Mouse (Mus musculus) brown adipose tissue, adult 24 weeks (tissue): ENCODE data around the gene Ngrn. TPM values are rescaled to one million over a fixed set of nuclear protein-coding genes. Genes with fewer than 3 reads are reported as not detected.

ENCODE experiments used
- H3K27ac ChIP-seq: fragments of 200-500 bp; replicated peaks from 2 replicates; pipeline ENCODE4 v1.5.1; 2012; ENCODE audit warnings: low read depth, mild to moderate bottlenecking, low read length
- H3K4me1 ChIP-seq: fragments of 200-500 bp; 2 replicates; pipeline ENCODE4 v1.6.1; 2012; ENCODE audit warnings: low read length, mixed read lengths; ENCODE audit not compliant: control insufficient read depth, insufficient read depth, insufficient read length
- H3K4me3 ChIP-seq: fragments of 200-500 bp; 2 replicates; pipeline ENCODE4 v1.5.1; 2012; ENCODE audit warnings: low read depth, mild to moderate bottlenecking, low read length, moderate library complexity; ENCODE audit not compliant: insufficient read depth
- polyA plus RNA-seq: library from polyadenylated mRNA; stranded (reverse); fragments of >200 nt; gene quantifications from 2 replicates; pipeline ENCODE4 v1.2.4, GENCODE M21; 2012; ENCODE audit not compliant: missing spikeins, insufficient read depth, insufficient read length

Ngrn gene
- polyA plus RNA-seq, 1 experiment, result 27.5 TPM

DNA sequence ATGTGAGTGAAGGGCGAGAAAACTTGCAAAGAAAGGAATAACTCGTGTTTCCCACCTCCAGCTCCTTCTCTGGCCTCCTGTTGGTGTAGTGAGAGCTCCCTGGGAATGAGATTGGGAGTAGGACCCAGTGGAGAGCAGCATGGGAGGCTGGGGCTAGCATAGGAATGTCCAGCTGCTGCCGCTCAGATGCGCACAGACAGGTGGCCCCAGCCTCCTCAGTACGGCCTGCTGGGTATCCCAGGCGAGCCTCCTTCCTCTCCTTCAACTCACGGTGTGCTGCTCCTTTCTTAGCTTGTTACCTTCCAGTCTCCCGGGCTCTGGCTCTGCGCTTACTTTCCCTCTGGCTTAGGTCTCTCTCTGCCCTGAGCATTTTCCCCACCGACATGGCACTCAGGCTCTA is 19.0 kb downstream of the Ngrn start:
- no peak overlapping the region for H3K27ac ChIP-seq
- no peak overlapping the region for H3K4me3 ChIP-seq
- H3K4me1 ChIP-seq, result no peaks in the 10 kb centered on the region

GRCm38 (mm10) chr7:80280998-80281397 is 20.0 kb downstream of the Ngrn start:
- Histone ChIP-seq H3K27ac (no peak overlapping the region), H3K4me1 (no peaks in the 10 kb centered on the region), H3K4me3 (no peak overlapping the region)

DNA sequence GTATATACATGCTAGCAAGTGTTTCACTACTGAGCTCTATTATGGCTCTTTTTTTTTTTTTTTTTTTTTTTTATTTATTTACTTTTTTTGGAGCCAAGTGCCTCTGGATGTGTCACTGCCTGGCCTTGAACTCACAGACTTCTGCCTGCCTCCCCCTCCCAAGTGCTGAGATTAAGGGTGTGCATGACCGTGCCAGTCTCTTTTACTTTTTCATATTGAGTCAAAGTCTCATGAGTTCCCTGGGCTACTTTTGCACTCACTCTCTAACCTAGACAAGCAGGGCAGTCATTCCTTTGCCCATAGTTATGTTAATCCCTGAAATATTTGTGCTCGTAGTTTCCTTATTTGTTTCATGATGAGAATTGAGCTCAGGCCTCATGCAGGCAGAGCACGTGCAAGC is 20.6 kb downstream of the Ngrn start:
- no peak overlapping the region for H3K4me3 ChIP-seq
- no peaks in the 10 kb centered on the region for H3K4me1 ChIP-seq
- H3K27ac ChIP-seq, result no peak overlapping the region

DNA sequence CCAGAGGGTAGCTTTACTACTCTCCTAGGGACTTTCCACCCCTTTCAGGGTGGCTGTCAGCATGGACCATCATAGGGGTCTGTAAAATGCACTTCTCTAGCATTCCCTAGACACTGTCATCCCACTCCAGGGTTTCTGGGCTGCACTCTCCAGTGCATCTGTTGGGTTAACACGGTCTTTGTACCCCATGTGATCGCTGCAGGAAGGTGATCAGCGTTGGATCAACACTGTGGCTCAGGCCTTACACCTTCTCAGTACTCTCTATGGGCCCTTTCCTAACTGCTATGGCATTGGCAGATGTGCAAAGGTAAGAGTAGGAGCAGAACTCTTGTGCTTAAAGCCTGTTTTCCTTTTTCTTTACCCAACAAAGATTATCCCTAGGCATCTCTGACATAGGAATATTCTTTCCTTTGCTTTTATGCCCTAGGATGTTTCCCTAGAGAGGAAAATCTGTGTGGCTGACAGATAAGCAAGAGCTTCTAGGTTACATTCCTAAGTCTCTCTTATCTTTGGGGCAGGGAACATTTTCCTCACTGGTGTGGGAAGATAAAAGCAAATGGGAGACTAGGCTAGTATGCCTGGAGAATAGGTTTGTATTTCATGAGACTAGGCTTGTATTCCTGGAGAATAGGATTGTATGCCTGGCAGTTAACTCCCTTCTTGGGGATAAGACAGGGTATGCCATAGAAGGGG is 22.4 kb downstream of the Ngrn start:
- no peak overlapping the region for H3K27ac ChIP-seq
- no peak overlapping the region for H3K4me3 ChIP-seq
- no peaks in the 10 kb centered on the region for H3K4me1 ChIP-seq

DNA sequence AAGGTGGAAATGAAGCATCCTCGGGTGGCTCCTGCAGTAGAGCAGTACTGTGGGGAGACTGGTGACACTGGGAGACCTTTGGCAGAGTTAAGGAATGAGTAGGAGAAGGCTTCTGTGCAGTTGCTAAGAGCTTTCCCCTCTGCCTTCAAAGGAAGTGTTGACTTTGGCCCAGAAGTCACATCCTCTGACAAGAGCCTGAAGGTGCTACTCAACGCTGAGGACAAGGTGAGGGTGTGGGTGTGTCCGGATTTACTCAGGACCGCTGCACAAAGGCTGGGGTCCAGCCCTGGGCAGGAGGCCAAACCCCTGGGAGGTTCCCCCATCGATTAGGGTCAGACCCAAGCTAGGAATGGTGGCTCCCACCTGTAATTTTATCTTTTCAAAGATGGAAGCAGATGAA is 23.4 kb downstream of the Ngrn start:
- no peak overlapping the region for H3K27ac ChIP-seq
- no peak overlapping the region for H3K4me3 ChIP-seq
- no peaks in the 10 kb centered on the region for H3K4me1 ChIP-seq

GRCm38 (mm10) chr7:80285725-80286124 is 24.7 kb downstream of the Ngrn start:
- no peak overlapping the region for H3K4me3 ChIP-seq
- no peak overlapping the region for H3K27ac ChIP-seq
- no peaks in the 10 kb centered on the region for H3K4me1 ChIP-seq

DNA sequence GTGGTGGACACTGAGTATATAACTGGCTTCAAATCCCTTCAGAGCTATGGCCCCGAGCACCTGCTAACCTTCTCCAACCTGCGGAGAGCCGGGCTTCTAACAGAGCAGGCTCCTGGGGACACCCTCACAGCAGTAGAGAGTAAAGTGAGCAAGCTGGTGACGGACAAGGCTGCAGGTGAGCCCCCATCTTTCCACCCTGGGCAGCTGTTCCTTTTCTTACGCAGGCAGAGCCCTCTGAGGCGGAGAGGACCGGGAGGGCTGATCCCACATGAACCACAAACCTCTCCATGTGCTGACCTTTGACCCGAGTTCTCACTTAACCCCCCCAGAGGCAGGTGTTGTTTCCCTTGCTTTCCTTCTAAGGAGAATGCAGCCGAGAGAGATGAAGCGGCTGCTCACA is 26.7 kb downstream of the Ngrn start:
- H3K4me1 ChIP-seq, result no peaks in the 10 kb centered on the region
- H3K27ac ChIP-seq, result no peak overlapping the region
- H3K4me3 ChIP-seq, result no peak overlapping the region

DNA sequence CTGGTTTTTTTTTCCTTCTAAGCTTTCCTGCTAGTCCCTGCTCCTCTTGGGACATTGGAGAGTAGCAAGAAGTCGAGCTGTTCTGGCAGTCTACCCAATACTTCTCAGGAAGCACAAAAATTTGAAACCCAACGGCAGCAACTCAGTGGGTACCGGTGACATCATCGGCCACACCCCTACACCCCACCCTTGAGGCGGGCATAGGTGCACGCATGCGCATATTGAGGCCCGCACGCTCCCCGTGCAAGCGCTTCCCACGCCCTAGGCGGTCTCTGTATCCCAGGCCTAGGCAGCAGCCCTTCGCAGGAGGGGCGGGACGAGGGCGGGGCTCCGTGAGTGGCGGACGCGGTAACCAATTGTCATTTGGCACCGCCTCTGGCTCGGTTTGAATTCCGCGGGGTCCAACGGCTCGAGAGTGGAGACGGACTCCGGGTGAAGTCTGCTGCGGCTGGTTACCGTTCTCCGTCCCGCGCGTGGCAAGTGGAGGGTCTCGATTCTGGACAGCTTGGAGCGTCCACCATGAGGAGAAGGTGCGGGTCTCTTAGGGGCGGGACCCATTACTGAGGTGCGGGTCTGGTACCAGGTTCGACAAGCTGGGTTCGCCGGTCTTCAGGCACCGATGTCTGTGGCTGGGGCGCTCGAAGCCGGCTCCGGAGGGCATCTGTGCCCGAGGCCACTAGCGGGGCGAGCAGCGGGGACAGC is 33.2 kb downstream of the Ngrn start, which contains the start of gene Prc1:
Gene Prc1 (plus strand): TSS at position 389 of the 702 bp plus-strand sequence.
- Histone ChIP-seq H3K27ac (no peak within 1 kb of the TSS), H3K4me3 (peak within 1 kb of the TSS; percentile 58), H3K4me1 (no peaks in the 10 kb centered on the region)

GRCm38 (mm10) chr7:80294764-80295648 is 34.0 kb downstream of the Ngrn start:
- Histone ChIP-seq H3K4me3 (peak overlapping the region; percentile 58), H3K4me1 (no peaks in the 10 kb centered on the region), H3K27ac (no peak overlapping the region)

DNA sequence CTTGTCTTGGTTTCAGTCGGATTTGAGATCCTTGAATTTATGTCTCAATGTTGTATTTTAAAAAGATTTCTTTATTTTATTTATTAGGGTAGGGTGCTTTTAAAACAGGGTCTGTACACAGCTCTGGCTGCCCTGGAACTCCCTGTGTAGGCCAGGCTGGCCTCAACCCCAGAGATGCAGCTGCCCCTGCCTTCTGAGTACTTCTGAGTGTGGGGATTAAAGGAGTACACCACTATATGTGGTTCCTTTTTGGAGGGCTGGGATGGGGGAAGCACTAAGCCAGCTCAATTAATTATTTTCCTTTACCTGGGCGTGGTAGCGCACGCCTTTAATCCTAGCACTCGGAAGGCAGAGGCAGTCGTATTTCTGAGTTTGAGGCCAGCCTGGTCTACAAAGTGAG is 35.4 kb downstream of the Ngrn start:
- Histone ChIP-seq H3K4me1 (no peaks in the 10 kb centered on the region), H3K4me3 (no peak overlapping the region), H3K27ac (no peak overlapping the region)

DNA sequence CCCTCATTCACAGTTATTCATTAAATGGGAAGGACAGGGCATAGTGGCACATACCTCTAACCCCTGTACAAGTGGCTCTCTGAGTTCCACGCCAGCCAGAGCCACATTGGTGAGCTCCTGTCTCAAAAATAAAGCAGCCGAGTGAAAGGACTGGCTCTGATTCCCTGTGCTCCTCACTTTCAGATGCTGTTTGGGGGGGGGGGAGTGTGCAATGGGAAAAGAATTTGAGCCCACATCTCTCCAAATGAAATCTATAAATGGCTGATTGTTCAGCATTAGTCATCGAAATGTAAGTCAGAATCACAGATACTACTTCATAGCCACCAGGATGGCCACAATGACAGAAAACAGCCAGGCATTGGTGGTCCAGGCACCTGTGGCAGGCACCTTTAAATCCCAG is 36.0 kb downstream of the Ngrn start:
- Histone ChIP-seq H3K27ac (no peak overlapping the region), H3K4me3 (no peak overlapping the region), H3K4me1 (no peaks in the 10 kb centered on the region)

GRCm38 (mm10) chr7:80298754-80299153 is 37.7 kb downstream of the Ngrn start:
- no peaks in the 10 kb centered on the region for H3K4me1 ChIP-seq
- no peak overlapping the region for H3K27ac ChIP-seq
- no peak overlapping the region for H3K4me3 ChIP-seq

- no peaks in the 10 kb centered on the region for H3K4me1 ChIP-seq
Observed at GRCm38 (mm10) chr7:80299568-80299967, 38.6 kb downstream of the Ngrn start.

GRCm38 (mm10) chr7:80301522-80301921 is 40.5 kb downstream of the Ngrn start:
- no peak overlapping the region for H3K4me3 ChIP-seq
- H3K4me1 ChIP-seq, result no peaks in the 10 kb centered on the region
- no peak overlapping the region for H3K27ac ChIP-seq

More at GRCm38 (mm10) chr7:80299568-80299967, 38.6 kb downstream of the Ngrn start:
- no peak overlapping the region for H3K4me3 ChIP-seq
- H3K27ac ChIP-seq, result no peak overlapping the region

GRCm38 (mm10) chr7:80307766-80308165 is 46.8 kb downstream of the Ngrn start:
- Histone ChIP-seq H3K4me1 (no peaks in the 10 kb centered on the region), H3K27ac (no peak overlapping the region), H3K4me3 (no peak overlapping the region)
